Mouse (Mus musculus) cerebellum, adult 11-12 months (tissue): ENCODE results near the gene Cd63.

ENCODE experiments used
- DNase-seq: peaks from one replicate; pipeline ENCODE4 v3.0.0; 2022

Cd63 gene

GRCm38 (mm10) chr10:128931441-128931840 lies 30.7 kb downstream of the Cd63 start:
- peak; percentile 7 for DNase-seq

DNA sequence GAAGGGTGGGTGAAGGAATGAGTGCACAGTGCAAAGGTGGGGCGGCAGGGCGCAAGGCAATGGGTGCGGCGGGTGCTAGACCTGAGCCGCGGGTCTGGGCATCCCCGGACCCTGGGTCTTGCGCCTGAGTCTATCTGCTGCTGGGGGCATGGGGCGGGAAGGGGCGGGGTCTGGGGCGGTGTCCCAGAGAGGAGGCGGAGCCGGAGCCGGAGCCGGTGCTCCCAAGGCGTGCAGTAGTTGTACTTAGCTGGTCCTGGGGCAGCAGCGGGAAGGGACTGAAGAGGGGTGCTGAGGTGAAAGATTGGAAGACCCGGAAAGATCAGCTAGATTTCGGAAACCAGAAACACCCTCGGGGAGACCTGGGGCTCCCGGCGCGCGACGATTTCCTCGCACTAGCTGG lies 32.8 kb downstream of the Cd63 start, which contains the start of gene Itga7:
TSS of gene Itga7 (plus strand) at position 245 of the 400 bp plus-strand sequence.
- peak; percentile 61 for DNase-seq

- peak; percentile 52 for DNase-seq
These were observed 33.4 kb downstream of the Cd63 start for GRCm38 (mm10) chr10:128933976-128934721.

DNA sequence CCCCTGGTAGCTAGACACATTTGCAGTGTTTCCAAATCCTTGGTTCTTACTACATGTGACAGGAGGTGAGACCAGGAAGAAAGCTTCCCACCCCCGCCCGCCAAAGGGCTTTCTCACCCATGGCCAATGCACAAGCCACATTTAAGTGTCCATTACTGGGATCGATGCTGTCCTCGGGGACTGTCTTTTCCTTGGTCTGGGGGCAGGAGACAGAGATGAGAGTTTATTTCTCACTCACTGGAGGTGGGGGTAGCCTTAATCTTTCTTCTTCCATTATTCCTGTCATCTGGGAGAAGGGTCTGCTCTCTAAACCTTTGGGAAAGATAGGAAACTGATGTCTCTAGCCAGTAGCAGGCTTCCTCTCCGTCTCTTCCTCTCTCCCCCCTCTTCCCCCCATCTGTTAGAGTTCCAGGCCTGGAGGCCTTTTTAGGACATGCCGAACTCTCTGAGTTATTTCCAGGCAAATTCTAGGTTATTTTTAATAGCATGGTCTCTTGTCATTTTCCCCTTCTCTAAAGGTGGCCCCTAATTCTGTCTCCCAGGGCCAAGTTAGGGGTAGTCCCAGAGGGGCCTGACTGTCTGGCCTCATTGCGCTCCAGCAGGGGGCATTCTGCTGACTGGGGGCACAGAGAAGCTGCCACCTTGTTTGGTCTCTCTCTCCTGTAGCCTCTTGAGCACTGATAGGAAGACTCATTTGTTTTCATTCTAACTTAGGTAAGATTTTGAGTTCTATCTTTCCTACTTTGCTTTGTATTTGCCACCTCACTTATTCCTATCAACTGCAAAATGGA lies 34.4 kb downstream of the Cd63 start:
- DNase-seq: peak; percentile 47

- DNase-seq: peak; percentile 60
These were observed 35.1 kb downstream of the Cd63 start for GRCm38 (mm10) chr10:128935826-128936440.

DNA sequence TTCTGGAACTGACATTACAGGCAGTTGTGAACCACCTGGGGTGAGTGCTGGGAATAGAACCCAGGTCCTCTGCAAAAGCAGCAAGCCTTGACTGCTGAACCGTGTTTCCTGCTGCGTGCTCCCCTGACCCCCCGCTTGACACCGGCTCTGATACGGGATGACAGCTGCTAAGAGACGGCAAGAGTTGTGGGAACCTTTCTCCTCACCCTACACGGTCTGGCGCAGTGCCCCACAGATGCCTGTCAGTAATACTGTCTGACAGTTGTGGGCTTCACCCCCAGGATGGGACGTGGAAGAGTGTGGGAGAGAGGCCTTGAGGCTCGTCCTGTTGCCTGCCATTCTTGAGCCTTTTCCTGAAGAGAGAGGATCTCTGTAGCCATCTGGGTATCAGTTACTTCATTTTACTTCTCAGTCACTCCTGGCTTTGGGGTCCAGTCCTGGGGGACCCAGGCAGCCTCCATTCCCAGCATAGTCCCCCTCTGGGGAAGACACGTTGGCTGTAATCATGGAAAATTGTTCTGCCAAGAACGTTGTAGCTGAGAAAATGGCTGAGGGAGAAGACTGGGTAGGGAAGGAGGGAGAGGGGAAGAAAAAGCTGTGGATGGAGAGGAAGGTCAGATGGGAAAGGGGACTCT lies 37.1 kb downstream of the Cd63 start:
- peak; percentile 65 for DNase-seq

DNA sequence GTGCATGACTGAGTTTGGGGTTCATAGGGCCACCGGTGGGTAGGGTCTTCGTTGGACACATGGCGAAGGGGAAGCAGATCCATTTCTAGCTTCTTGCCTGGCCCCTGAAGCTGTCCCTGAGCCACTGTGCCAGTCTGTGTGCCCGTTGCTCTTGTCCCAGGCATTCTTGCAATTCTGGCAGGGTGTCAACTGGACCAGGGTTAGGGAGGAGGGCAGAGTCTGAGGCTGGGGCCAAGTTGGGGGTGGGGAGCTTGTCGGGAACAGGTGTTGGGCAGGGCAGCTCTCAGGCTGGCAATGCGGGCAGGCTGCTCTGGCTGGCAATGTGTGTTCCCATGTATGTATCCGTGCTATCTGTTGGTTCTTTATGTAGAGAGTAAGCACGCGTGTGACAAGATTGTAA lies 37.7 kb downstream of the Cd63 start:
- DNase-seq: peak; percentile 97

- peak; percentile 55 for DNase-seq
These were observed 38.2 kb downstream of the Cd63 start for GRCm38 (mm10) chr10:128938974-128939373.

- peak; percentile 21 for DNase-seq
These were observed 39.8 kb downstream of the Cd63 start for GRCm38 (mm10) chr10:128940475-128941061.

- DNase-seq: peak; percentile 42
These were observed 44.9 kb downstream of the Cd63 start for GRCm38 (mm10) chr10:128945675-128946074.

DNA sequence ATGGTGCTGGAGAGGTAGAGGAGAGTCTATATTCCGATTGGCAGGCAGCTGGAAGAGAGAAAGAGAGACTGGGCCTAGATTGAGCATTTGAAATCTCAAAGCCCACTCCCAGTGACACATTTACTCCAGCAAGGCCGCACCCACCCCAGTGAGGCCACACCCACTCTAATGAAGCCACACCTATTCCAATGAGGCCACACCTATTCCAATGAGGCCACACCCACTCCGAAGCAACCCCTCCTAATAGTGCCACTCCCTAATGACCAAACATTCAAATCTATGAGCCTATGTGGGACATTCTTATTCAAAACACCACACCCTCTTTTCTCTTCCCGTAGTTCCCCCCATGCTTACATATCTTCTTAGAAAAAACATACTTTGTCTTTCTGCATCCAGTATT lies 46.7 kb downstream of the Cd63 start:
- no peak for DNase-seq

DNA sequence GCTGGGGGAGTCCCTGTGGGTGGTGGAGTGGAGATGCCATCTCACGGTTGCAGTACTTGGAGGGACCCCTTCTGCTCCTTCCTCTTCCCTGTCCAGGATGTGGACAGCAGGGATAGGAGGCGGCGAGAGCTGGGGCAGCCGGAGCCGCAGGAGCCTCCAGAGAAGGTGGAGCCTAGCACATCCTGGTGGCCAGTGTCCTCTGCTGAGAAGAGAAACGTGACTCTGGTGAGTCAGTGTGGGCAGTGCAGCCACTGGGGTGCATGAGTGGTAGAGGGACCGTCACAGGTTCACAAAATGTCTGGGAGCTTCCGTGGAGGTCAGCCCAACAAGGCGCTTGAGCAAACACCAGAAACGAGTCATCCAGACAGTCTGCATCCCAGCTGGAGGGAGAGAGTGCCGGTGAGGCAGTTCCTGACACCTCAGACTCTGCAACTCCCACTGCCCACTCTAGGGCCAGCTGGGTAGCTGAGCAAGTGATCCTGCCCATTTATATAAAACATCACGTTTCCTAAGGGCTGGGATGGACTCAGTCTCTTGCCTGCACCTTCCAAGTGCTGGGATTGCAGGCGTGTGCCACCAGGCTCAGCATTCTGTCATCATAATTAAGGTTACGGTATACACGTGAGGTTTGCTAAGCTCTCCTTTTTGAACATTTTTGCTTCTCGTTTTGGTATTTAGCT lies 49.6 kb downstream of the Cd63 start:
- DNase-seq: no peak

- DNase-seq: no peak
These were observed 57.6 kb downstream of the Cd63 start for GRCm38 (mm10) chr10:128958340-128958739.

DNA sequence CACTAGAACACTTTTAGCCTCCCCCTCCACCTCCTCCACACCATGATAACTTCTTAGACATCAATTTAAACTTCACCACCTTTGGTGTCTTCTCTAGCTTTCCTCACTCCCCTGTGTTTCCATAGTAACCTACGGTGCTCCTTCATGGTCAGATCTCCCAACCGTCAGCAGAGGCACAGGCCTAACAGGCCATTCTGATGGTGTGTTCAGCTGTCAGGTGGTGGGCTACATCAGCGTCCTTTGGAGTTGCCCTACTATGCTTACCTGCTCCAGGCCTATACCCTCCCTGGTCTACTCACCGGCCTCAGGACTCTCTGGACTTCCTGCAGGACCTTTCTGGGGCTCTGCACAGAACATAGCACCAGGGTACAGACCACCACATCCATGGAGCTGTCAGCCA lies 59.4 kb downstream of the Cd63 start:
- DNase-seq: no peak

DNA sequence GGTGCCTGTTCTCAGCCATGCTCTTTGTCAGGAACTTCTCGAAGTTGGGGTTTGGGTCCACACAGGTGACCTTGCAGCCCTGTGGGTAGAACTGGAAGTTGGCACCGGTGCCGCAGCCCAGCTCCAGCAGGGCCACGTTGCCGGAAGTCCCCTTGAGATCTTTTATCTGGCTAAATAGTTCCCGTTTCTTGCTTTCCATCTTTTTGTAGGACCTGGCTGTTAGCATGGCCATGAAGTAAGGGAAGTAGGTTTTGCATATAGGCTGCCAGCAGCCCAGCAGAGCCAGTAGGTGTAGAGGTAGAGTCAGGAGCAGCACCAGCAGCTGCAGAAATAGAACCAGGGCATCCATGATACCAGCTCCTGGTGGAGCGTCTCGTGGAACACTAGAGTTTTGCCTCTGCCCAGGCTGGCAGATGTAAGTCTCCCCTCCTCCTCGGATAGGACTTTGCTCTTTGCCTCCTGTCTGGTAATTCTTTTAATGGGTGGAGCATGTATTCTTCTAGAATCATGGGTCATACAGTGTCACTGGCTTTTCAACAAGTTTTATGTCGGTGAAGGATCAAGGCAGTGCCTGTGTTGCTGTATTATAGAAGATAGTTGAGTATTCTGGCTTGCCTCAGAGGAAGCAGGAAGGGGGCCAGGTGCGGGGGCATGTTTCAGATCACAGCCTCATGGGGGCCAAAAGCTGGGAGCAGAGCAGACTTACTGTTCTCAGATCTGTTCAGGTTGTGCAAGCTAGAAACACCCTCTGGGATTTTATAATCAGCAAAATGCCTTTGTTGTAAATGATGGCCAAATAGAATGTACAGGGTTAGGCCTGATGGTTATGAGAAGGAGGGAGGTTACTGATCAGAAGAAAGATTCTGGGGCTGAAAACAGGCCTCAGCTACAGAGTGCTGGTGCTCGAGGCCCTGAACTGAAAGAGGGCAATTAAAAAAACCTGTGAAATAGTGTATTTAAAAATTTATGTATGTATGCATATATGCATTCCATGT lies 60.1 kb downstream of the Cd63 start, which contains the start of gene Mettl7b:
TSS of gene Mettl7b (minus strand) at position 399 of the 995 bp plus-strand sequence.
- no peak for DNase-seq
